Mouse (Mus musculus) embryo, embryonic 11 days (tissue): ENCODE data around the gene Lrrc58.

ENCODE experiments used
- DNase-seq: peaks from one replicate; pipeline ENCODE4 v3.0.0-alpha.2; 2015

Gene Lrrc58

GRCm38 (mm10) chr16:37929006-37929405, 60.8 kb downstream of the Lrrc58 start:
- no peak for DNase-seq

- no peak for DNase-seq
Observed at GRCm38 (mm10) chr16:37929626-37930025, 61.4 kb downstream of the Lrrc58 start.

GRCm38 (mm10) chr16:37934932-37935331, 66.7 kb downstream of the Lrrc58 start:
- no peak for DNase-seq

GRCm38 (mm10) chr16:37937276-37937675, 69.1 kb downstream of the Lrrc58 start:
- no peak for DNase-seq
